Mouse (Mus musculus): ENCODE measurements around the gene Cobl.

Gene Cobl

DNA sequence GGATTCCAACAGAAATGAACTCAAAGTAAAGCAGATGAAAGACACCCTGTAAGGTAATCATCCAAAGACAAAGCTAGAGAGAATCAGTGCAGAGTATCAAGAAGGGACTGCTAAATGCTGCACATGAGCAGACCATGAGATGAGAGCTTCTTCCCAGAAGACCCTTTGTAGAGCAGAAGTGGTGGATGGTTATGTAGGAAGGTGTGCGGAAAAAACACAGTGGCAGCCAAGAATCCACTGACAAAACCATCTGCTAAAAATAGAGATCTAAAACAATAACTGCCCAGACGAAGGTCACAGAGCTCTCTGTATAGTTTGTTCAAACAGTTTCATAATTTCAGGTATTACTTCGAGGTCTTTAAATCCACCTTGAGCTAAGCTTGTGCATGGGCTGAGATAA is 149.1 kb downstream of the Cobl start:
- in situ Hi-C loops (cut with MboI; ENCODE audit: low sequenced_read_pairs): no loop called here

DNA sequence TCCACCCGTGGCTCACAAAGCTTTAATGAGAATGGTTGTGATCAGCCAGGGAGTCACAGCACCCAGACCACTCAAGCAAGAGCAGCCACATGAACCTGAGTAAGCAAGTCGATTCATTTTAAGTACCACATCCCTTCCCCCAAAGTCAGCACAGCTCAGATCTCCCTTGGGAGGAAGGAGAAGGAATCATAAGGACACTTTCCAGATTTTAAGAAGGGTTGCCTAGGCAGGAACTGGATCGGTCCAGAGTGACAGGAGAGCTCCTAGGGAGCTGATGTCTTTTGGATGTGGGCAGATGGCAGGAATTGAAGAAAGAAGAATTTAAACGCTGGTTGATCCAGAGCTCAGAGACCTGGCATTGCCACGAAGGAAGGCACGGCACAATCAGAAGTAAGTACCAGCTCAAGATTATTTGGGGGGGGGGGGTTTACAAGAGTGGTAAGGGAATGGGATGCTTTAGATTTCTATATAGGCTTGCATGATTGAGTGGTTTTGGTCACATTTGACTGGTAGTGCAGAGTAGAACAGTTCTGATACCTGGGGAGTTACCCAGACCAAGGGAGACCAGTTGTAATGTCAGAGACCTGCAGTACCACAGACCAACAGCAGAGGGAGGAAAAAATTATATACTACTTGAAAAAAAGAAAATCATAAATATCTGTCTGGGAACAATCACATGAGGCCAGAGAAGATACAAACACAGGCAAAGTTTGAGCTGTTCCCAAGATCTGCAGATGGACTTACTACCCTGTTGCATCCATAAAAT is 150.3 kb downstream of the Cobl start:
- in situ Hi-C loops (cut with MboI; ENCODE audit: low sequenced_read_pairs): no loop called here

DNA sequence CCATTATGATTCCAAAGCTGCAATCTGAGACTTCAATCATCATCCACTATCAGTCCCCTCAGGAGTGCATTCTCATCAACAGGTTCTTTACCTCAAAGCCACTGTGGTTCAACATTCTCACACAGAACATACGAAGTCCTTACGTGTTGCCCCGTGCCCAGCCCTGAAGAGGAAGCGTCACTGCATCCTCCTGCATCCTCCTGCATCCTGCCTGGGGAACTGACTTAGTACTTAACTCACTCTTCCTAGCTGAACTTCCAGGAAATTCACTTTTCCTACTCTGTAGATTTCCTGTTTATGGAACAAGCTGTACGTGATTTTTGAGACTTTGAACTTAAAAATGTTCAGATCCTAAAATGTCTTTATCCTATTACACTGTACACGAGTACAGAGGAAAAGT is 153.3 kb downstream of the Cobl start:
- in situ Hi-C loops (cut with MboI; ENCODE audit: low sequenced_read_pairs): no loop called here

DNA sequence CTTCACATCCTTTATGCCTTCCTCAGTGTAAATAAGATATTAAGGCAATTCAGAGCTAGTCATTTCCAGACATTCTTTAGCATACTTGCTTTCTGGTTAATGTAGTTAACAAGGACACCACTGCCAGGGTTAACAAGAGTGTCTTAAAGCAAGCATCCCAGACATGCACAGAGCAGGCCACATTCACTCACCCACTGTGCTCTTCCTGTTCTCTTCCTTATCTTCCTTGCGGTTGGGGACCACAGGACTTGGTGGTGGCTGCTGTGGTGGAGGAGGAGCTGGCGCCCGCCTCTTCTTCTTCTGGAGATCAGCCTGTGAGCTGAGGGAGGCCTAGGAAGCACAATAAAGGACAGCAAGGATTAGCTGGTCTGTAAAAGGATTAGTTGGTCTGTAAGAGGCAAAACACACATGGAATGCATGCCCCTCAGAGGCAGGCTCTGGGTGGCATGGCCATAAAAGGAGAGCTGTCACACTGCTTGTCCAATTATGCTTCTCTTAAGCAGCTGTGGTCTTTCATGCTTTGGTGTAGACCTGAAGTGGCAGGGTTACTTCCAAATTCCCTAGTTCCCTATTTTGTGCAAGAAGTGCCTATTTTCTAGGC is 155.2 kb downstream of the Cobl start:
- in situ Hi-C loops (cut with MboI; ENCODE audit: low sequenced_read_pairs): no loop called here

DNA sequence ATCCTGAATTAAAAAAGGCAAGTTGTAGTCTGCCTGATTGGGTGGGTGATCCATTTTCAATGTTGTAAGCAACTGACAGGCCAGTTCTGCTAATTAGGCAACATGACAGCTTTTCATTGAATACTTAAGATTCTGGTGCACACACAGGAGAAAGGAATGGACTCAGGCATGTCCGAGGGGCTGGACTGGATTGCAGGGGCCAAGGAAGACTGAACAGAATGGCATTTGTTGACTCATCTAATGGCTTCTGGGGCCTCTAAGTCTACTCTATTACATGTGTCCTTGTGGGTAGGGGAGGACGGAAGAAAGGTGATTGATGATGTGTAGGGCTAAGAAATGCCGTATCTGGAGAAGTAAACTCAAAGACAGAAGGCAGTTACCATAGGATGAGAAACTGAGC is 159.9 kb downstream of the Cobl start:
- in situ Hi-C loops (cut with MboI; ENCODE audit: low sequenced_read_pairs): no loop called here

DNA sequence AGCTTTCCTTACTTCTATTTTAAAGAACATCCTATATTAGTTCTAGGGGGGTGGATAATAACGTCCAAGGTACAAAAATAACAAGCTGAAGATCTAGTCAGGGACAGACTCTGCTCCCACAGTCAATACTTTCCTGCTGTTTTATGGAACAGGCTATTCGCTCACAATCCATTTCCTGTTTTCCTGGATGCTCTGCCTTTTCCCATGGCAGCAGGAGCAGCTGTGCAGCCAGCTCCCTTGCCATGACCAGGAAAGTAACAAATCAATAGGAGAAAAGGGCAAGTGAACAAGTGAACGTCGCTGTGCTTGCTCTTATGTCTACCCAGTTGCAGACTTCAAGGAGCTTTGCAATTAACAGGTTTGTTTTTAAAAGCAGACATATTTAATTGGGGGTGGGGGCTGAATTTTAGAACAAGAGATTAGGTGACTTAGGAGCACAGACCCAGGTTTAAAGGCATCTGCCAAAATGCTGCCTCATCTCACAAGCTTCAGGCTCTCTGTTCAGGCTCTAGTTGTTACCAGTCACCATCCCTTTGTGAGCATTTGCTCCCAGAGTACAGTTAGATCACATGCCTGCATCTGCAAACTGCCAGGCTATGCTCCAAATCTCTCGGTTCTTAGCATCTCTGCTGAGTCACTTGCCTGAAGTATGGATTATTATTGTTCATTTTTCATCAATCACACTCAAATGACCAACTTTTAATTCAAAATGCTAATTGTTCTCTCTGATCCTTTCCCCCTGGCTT is 164.9 kb downstream of the Cobl start:
- in situ Hi-C loops (cut with MboI; ENCODE audit: low sequenced_read_pairs): no loop called here

DNA sequence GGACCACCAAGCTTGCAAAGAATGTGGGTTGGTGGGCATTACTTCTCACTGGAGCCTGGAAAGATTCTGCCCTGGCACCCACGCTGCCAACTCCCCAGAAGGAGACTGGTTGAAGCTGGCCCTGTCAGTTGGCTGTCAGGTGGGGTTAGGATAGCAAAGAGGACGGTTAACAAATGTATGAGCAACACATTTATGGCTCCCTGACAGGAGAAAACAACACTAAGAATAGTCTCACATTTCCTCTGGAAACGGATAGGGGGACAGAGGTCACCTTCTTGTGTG is 173.2 kb downstream of the Cobl start:
- in situ Hi-C loops (cut with MboI; ENCODE audit: low sequenced_read_pairs): no loop called here

DNA sequence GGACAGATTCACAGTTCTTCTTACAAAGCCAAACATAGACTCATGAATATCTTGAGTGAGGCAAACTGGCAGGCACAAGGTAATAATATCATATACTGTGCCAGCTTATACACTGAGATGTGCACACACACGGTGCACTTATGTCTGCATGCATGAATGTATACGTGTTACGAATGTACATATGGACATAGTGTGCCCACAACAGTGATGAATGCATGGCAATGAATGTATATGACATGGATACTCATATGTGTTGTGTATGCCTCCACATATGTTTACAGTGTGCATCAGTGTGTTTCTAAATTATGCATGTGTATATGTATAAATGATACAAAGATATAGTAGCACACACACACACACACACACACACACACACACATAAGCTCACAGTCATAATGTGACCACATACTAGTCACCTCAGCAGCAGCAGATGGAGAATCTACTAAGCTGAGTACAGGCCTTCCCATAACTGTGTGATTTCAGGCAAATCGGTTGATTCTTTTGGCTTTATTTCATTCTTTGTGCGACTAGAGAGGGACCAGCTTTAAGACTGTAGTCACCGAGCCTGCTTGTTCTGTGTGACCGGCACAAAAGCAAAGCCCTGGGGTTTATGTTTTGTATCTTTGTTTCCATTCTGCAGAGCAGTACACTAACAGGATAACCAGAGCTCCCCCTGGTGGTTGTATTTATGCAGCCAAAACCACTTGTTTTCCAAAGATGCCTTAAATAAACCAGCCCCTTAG is 173.7 kb downstream of the Cobl start:
- in situ Hi-C loops (cut with MboI; ENCODE audit: low sequenced_read_pairs): no loop called here

DNA sequence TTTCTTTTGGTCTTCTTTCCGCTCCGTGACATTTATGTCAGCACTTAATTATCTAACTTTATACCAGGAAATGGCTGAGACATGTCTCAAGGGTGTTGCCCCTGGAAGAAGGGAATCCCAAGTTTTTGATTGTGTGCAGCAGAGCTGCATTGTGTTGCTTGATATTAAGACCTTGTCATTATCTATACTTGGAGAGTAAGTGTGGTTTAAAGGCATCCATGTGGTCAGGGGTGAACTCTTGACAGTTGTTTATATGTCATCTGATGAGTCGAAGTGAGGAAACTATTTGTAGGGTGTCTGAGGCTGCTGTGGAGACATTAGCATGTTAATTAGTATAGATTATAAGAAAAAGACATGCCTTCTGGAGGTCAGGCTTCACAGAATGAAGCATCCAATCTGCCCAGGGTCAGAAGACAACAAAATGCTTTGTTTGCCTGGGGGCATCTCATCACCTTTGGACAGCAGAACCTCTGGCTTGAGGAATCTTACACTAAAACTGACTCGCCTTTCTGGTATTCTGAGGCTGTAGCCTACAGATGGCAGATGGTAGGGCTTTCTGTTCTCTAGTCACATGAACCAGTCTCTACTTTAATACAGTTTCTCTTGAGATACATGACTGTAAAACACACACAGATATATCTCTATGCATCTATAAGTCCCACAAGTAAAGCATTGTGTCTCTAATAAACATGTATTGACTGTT is 179.3 kb downstream of the Cobl start:
- in situ Hi-C loops (cut with MboI; ENCODE audit: low sequenced_read_pairs): no loop called here

DNA sequence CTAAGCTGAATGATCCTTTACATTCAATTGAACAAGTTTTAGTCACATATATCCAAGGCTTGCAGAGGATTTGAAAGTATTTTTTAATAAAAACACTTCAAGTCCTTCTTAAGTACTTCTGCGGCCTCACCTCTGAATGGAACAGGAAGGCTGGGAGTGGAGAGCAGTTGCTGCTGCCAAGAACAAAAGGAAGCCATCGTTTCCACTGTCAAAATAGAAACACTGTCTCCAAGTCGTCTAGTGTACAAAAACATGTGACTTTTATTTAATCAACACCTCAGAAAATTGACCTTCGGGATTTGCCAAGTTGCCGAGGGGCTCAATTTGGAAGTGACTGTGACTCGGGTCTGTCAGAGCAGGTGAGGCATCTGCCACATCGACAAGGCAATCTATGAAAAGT is 184.0 kb downstream of the Cobl start:
- in situ Hi-C loops (cut with MboI; ENCODE audit: low sequenced_read_pairs): no loop called here

DNA sequence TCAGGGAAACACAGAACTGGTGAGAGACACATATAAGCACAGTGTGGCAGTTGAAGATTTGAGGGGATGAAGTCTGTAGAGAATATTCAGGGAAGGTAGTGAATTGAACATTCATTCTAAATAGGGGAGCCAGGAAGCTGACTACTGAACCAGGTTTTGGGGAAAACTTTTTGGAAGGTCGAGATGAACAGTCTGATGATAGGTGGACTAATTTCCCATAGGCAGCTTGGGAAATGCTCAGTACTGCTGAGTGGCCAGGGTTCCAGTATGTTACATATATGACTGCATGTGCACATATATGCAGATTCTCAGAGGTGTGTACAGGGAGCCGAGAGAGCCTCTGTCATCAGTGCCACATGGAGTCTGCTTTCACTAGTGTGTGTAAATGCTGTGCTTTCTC is 190.5 kb downstream of the Cobl start:
- in situ Hi-C loops (cut with MboI; ENCODE audit: low sequenced_read_pairs): no loop called here

DNA sequence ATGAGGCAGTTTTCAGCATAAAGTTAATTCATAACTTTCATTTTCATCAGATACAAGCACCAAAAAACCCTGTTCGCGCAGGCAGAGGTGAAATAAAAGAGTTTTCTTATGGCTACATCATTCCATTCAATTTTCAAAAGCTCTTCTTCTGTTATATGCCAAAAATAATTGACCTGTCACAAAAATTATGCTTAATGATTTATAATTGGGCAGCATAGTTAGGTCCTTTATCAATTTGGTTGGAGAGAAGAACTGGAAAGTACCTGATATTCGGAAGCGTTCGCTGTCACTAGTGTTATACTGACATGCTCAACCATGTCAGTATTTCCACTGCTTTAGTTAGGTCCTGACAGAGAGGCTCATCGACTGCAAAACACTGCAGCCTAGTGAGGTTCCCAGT is 191.0 kb downstream of the Cobl start:
- in situ Hi-C loops (cut with MboI; ENCODE audit: low sequenced_read_pairs): no loop called here

DNA sequence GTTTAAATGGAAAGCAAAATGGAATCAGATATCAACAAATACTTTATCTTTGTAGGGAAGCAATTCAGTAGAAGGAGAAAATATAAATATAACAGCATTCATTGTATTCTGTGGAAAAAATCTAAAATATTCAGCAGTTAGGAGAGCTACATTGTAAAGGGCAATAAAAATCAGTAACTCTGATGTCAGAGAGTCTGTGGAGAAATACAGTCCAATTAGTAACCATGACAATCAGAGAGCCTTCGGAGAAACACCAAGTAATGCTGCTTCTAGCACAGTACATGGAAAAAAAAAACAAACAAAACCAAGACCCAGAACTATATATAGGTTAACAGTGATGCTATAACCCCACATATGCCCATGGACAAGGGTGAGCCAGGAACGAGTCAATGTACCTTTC is 206.3 kb downstream of the Cobl start:
- in situ Hi-C loops (cut with MboI; ENCODE audit: low sequenced_read_pairs): no loop called here

DNA sequence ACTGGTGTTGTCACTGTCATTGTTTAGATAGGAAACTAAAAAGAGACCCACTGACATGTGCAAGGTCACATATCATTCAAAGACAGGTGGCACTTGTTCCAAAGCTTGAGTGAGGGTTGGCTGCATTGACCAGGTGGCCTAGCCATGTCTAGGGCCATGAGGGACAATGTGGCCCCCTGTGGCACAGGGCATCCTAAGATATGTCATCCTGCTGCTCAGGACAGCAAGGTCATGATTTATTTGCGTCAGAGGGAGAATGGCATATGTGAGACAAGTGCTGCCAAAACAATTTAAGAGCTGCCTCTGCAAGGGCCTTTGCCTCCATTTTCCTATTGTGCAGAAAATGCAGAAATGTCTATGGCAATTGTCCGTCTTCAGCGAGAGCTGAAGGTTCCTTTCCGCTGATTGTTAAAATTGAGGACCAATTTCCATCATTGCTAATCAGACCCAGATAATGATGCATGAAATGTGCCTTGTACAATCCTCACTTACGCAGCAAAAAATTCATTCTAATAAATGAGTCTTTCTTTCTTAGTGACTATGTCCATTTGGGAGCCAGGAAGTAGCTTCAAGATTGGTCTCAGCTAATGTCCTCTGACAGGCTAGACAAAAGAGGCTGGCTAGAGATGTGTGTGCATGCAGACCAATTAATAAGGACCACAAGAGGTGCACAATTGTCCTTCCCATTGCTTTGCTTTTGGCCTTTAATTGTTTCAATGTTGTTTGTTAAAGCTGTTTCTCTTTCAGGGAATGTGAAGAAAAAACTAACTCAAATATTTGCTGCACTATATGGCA is 207.2 kb downstream of the Cobl start:
- in situ Hi-C loops (cut with MboI; ENCODE audit: low sequenced_read_pairs): no loop called here

DNA sequence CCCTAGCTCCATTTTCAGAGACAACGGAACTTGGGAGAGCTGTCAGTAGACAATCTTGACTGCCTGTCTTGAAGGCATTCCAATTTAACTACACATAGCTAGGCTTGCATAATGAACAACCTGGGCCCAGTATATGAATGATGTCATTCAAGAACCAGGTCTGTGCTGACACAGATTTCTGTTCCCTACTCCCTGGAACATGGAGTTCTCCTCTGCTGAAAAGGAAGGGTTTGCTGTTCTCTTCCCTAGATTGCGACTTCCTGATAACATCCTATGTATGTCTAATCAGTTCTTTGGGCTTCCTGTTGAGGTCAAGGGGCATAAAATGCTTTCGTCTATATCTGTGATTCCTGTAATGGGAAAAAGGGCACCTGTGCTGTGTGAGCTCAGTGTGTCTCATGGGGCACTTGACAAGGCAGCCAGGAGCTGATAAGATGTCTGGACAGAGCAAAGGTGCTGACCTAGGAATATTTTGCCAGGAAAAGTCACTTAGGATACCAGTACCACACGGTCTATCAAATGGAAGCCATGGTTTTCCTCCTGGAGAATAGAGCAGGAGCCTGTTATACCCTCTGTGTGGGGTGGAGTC is 219.3 kb downstream of the Cobl start:
- in situ Hi-C loops (cut with MboI; ENCODE audit: low sequenced_read_pairs): no loop called here

DNA sequence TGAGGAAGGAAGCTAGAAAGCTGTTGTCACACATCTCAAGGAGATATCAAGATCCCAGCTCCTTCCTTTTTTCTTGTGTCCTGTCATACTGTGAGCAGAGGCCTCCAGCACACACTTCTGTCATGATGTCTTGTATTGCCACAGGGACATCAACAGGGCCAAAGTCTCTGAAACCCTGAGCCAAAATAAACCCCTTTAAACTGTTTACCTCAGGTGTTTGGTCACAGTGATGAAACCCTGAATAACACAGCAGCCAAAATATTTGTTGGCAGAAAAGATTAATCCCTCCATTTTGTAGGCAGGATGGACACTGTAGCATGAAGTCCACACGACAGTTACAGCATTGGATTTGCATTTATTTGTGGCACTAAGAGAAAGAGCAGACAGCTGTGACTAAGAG is 228.4 kb downstream of the Cobl start:
- in situ Hi-C loops (cut with MboI; ENCODE audit: low sequenced_read_pairs): no loop called here

DNA sequence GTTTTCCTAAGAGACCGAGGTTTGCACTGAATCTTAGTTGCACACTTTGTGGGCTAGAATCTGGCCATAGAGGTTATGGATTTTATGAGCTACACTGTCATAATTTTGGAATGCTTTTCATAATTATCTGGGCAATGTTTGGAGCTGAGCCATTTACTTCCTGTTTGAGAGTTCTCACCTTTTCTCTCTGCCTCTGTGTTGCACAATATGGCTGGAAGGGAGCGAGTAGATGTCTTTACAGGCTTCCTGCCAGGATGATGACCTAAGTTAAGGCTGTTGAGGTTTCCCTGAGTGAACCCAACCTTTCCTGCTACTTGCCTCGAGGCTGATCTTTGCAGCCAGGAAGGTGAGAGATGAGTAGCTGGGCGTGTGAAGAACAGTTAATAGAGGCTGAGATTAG is 229.9 kb downstream of the Cobl start:
- in situ Hi-C loops (cut with MboI; ENCODE audit: low sequenced_read_pairs): no loop called here

DNA sequence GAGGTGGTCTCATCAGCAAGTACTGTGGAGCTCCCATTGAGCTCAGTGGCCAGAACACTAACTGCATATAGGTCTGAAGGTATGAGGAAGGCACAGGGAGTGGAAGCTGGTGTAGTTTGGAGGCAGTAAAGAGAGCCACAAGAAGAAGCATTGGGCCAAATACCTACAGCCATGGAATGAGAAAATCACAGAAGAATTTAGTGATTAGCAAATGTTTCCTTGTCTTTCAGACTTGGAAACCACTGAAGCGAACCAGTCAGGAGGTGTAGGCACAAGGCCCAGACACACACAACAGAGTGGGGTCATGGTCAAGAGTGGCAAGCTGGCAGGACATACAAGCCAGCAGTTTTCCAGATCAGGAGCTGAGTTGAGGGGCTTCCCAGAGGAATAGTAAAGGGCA is 230.6 kb downstream of the Cobl start:
- in situ Hi-C loops (cut with MboI; ENCODE audit: low sequenced_read_pairs): no loop called here

DNA sequence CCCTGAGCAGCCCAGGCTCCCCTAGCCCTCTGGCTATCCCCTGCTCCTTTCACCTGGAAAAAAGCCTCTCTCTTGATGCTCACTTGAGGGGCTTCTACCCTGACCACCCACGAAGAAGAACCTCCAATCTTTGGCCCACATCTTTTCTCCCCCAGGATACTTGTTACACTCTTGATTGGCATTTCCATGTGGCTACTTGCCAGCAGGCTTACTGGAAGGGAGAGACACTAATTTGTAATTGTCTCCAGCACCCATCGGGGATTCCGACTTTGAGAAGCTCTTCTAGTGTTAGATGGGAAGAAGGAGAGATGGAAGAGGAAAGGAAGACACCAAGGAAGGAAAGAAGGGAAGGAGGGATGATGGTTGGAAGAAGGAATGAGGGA is 232.0 kb downstream of the Cobl start:
- in situ Hi-C loops (cut with MboI; ENCODE audit: low sequenced_read_pairs): no loop called here
